ENCODE assay signal across 9 mouse cellular contexts in the genomic region with DNA sequence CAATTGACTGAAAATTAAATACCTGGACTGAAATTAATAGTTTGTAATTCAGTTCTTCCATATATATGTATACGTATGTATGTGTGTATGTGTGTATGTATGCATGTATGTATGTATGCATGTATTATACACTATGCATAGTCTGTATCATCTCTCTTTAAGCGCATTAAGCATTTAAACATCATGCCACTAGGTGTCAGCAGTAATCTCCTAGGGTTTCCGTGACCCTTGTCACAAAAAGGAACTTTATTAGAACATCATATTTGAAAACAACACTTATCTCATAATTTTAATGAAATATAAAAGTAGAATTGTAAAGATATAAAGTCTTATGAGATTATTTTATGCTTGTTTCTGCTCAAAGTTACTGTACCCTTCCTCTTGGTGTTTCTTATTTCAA.
A peak's percentile ranks its signal among the peaks of the same experiment; 100 is the strongest.
DNase-seq lines count a peak whose midpoint lies in the region; ATAC-seq and TF ChIP-seq lines count a peak whose summit lies in the region.
"Had no signal": no experiment of that assay in that cellular context is flagged by ENCODE, and none has a peak within 500 bp of the region (broad histone marks: within the 10 kb centered on the region; RNA-seq: fewer than 3 reads in every experiment).

No protein-coding gene starts in this region.

- H3K4me3 ChIP-seq in limb, embryonic 14.5 days (replicated peaks; ENCODE audit: low read length): no peak overlapping the region
- no peak overlapping the region for H3K4me3 ChIP-seq in limb, embryonic 10.5 days

- TF ChIP-seq POLR2A in limb, embryonic 14.5 days (IDR thresholded peaks at IDR 0.05; ENCODE audit: borderline replicate concordance, extremely low read depth, insufficient read depth, insufficient read length): no peak

- peak; percentile 34 to 55 for DNase-seq in cerebellum, postnatal 10 days
- no peak for DNase-seq in cerebellum, adult 9-11 months
- peak; percentile 42 for DNase-seq in limb, embryonic 14.5 days (ENCODE audit: low spot score)
- DNase-seq in limb, embryonic 10.5 days (ENCODE audit: low spot score): no peak
- peak; percentile 36 for DNase-seq in c-Kit-positive CD71-positive TER-119-negative erythroid progenitor cells, embryonic 14.5 days (ENCODE audit: low read depth)
- DNase-seq in naive thymus-derived CD4-positive, alpha-beta T cell, adult 2 months (ENCODE audit: low read depth): peak; percentile 79
- no peak for DNase-seq in cerebellum, adult 18-20 months
- DNase-seq: layer of hippocampus, adult 9-11 months had no signal

- no peaks in the 10 kb centered on the region for H3K9me3 ChIP-seq in limb, embryonic 14.5 days (ENCODE audit: control insufficient read depth, low read length)
- H3K9me3 ChIP-seq in limb, embryonic 10.5 days (replicated peaks): no peaks in the 10 kb centered on the region

- H3K4me1 ChIP-seq in limb, embryonic 14.5 days (ENCODE audit: control insufficient read depth, insufficient read depth, low read length): no peaks in the 10 kb centered on the region
- no peaks in the 10 kb centered on the region for H3K4me1 ChIP-seq in limb, embryonic 10.5 days

- H3K27me3 ChIP-seq in limb, embryonic 14.5 days (ENCODE audit: control insufficient read depth, insufficient read depth, low read length): no peaks in the 10 kb centered on the region
- no peaks in the 10 kb centered on the region for H3K27me3 ChIP-seq in limb, embryonic 10.5 days (ENCODE audit: low read depth, poor library complexity, severe bottlenecking)

- 36% methylated on average over 3 of the region's 3 CpGs for WGBS in limb, embryonic 14.5 days
- WGBS in limb, embryonic 10.5 days: 39% methylated on average over 3 of the region's 3 CpGs

- H3K27ac ChIP-seq in limb, embryonic 14.5 days (replicated peaks; ENCODE audit: low read depth, low read length): no peak overlapping the region
- H3K27ac ChIP-seq in limb, embryonic 10.5 days: no peak overlapping the region

- no peaks in the 10 kb centered on the region for H3K36me3 ChIP-seq in limb, embryonic 14.5 days (ENCODE audit: control insufficient read depth, insufficient read depth, low read length)
- no peaks in the 10 kb centered on the region for H3K36me3 ChIP-seq in limb, embryonic 10.5 days

- no peak overlapping the region for H3K4me2 ChIP-seq in limb, embryonic 14.5 days (replicated peaks; ENCODE audit: low read depth, low read length, severe bottlenecking)

- H3K9ac ChIP-seq in limb, embryonic 14.5 days (ENCODE audit: low read depth, low read length, severe bottlenecking): no peak overlapping the region

- no peak for ATAC-seq in limb, embryonic 14.5 days (ENCODE audit: low FRiP score, low read depth)
- ATAC-seq in cerebellum, adult (ENCODE audit: insufficient number of reproducible peaks, low FRiP score, low TSS enrichment): no peak

Comparison
In these comparisons a context has a peak if more than half of its experiments do, and no peak if none do; other contexts are left out.
1. DNase-seq: peak in cerebellum, postnatal 10 days (2 of 2), limb, embryonic 14.5 days (single experiment), c-Kit-positive CD71-positive TER-119-negative erythroid progenitor cells, embryonic 14.5 days (single experiment) and naive thymus-derived CD4-positive, alpha-beta T cell, adult 2 months (single experiment); none in cerebellum, adult 9-11 months (single experiment), limb, embryonic 10.5 days (single experiment) and cerebellum, adult 18-20 months (0 of 2).